Mouse (Mus musculus) liver, embryonic 14.5 days (tissue): ENCODE results near the gene Rps6kc1. TPM values are rescaled to one million over a fixed set of nuclear protein-coding genes. Genes with fewer than 3 reads are reported as not detected.

Experiments
- ATAC-seq: fragments of 200-750 bp; cut with Nextera tagmentation; 2 replicates; pipeline ENCODE4 v1.8.0; 2017; ENCODE audit warnings: moderate number of reproducible peaks, mild to moderate bottlenecking, moderate library complexity; ENCODE audit not compliant: insufficient read depth
- DNase-seq, 3 experiments: peaks; one replicate each; pipeline ENCODE4 v3.0.0-alpha.2; 2012 to 2013; ENCODE audit warnings: low read depth in 3 of 3, low spot score in 3 of 3
- H3K27ac ChIP-seq: fragments of 300-500 bp; sonication (generic); 2 replicates; pipeline ENCODE4 v1.5.1; 2014; ENCODE audit warnings: moderate library complexity, mild to moderate bottlenecking, control low read depth, inconsistent platforms
- H3K27me3 ChIP-seq: fragments of 300-500 bp; sonication (generic); 2 replicates; pipeline ENCODE4 v1.6.1; 2014; ENCODE audit warnings: mild to moderate bottlenecking, low read length, moderate library complexity; ENCODE audit not compliant: control insufficient read depth, insufficient read depth
- H3K36me3 ChIP-seq: fragments of 300-500 bp; sonication (generic); replicated peaks from 2 replicates; pipeline ENCODE4 v1.6.1; 2014; ENCODE audit warnings: low read depth; ENCODE audit not compliant: control insufficient read depth, insufficient read depth
- H3K4me1 ChIP-seq, 2 experiments: fragments of 200-500 bp in 1 of 2; fragments of 300-500 bp in 1 of 2; sonication (generic) in 1 of 2; replicated peaks; 2 replicates each; pipeline ENCODE4 v1.6.1; 2012 to 2014; ENCODE audit warnings: antibody characterized with exemption in 1 of 2, inconsistent platforms in 1 of 2, low read length in 1 of 2; ENCODE audit not compliant: control insufficient read depth in 2 of 2, insufficient read depth in 2 of 2
- H3K4me2 ChIP-seq: fragments of 300-500 bp; sonication (generic); 2 replicates; pipeline ENCODE4 v1.6.1; 2014; ENCODE audit warnings: low read depth, mild to moderate bottlenecking, control low read depth, moderate library complexity
- H3K4me3 ChIP-seq, 2 experiments: fragments of 200-500 bp in 1 of 2; fragments of 300-500 bp in 1 of 2; sonication (generic) in 1 of 2; 2 replicates each; pipeline ENCODE4 v1.5.1; 2012 to 2014; ENCODE audit warnings: low read depth in 2 of 2, low read length in 2 of 2, mild to moderate bottlenecking in 2 of 2, control low read depth in 1 of 2, inconsistent platforms in 1 of 2, moderate library complexity in 1 of 2; ENCODE audit not compliant: insufficient read depth in 1 of 2
- H3K9ac ChIP-seq: fragments of 300-500 bp; sonication (generic); replicated peaks from 2 replicates; pipeline ENCODE4 v1.6.1; 2014; ENCODE audit warnings: mild to moderate bottlenecking, control low read depth, moderate library complexity
- H3K9me3 ChIP-seq: fragments of 300-500 bp; sonication (generic); 2 replicates; pipeline ENCODE4 v1.6.1; 2016; ENCODE audit warnings: low read length, mixed read lengths; ENCODE audit not compliant: control insufficient read depth
- CTCF ChIP-seq: IDR thresholded peaks from 2 replicates; pipeline ENCODE4 v1.5.1; 2016; ENCODE audit warnings: antibody characterized with exemption, low read depth, control low read depth
- EP300 ChIP-seq: IDR thresholded peaks from 2 replicates; pipeline ENCODE4 v1.6.1; 2016; ENCODE audit warnings: antibody characterized with exemption, low read depth
- WGBS: fragments of 180-500 bp; shearing (Covaris S2); extraction: QIAGEN DNeasy Blood & Tissue Kit; methylation state at CpG from one replicate; pipeline ENCODE4 v1.1.7; 2014; ENCODE audit not compliant: insufficient replicate concordance; 5-methylcytosine and 5-hydroxymethylcytosine counted together
- polyA plus RNA-seq, 2 experiments: library from polyadenylated mRNA; depleted of rRNA in 1 of 2; stranded (reverse) in 1 of 2; unstranded in 1 of 2; fragments of >200 nt; fragmentation: Nextera tagmentation in 1 of 2; extraction: Ambion mirVana in 1 of 2; gene quantifications; 2 replicates each; pipeline versions ENCODE4 v1.2.1 to v1.2.3; 2012 to 2014

Gene Rps6kc1
- polyA plus RNA-seq, 2 experiments, result 1.9 to 3.5 TPM

DNA sequence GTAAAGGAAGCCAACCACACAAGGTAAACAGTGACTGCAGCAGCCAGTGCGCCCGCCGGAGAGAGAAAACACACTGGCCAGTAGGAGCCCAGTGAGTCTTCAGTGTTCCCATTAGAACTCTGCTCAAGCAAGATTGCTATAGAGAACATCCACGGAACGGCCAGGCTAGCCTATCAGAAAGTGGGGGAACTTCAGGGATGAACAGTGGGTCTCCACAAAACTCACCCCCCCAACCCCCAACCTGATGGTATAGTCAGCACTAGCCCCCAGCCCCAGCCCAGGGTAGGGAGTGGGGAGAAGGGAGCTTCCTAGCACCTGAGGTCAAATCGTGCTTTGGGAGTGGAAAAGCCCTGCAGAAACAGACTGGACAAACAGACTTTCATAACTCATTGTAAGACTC lies 258.5 kb downstream of the Rps6kc1 start:
- no peaks in the 10 kb centered on the region for H3K9me3 ChIP-seq
- no peak overlapping the region for H3K4me3 ChIP-seq
- H3K27ac ChIP-seq, result no peak overlapping the region
- WGBS, result 68% methylated on average over 6 of the region's 6 CpGs
- H3K9ac ChIP-seq, result no peak overlapping the region
- H3K4me1 ChIP-seq, result no peaks in the 10 kb centered on the region
- H3K36me3 ChIP-seq, result no peaks in the 10 kb centered on the region
- ATAC-seq (no peak), DNase-seq (no peak)
- TF ChIP-seq CTCF, result no peak
- TF ChIP-seq EP300, result no peak
- H3K27me3 ChIP-seq, result no peaks in the 10 kb centered on the region
- no peak overlapping the region for H3K4me2 ChIP-seq

Other genes with a start within 250 kb of the Rps6kc1 start
- gene Angel2, start 13.3 kb upstream of the Rps6kc1 start, polyA plus RNA-seq (2012; rRNA removed), result 8.2 and 11.8 TPM in 2 replicates
- 15.1 and 15.3 TPM in 2 replicates for gene Angel2, start 13.3 kb upstream of the Rps6kc1 start, polyA plus RNA-seq (2014; fragmentation: Nextera tagmentation; extraction: Ambion mirVana)
- gene Vash2, start 67.5 kb upstream of the Rps6kc1 start, polyA plus RNA-seq (2012; rRNA removed), result 0.40 and 0.52 TPM in 2 replicates
- gene Vash2, start 67.5 kb upstream of the Rps6kc1 start, polyA plus RNA-seq (2014; fragmentation: Nextera tagmentation; extraction: Ambion mirVana), result 0.39 and 0.81 TPM in 2 replicates
- gene Flvcr1, start 114.4 kb upstream of the Rps6kc1 start, polyA plus RNA-seq (2012; rRNA removed), result 4.5 and 6.4 TPM in 2 replicates
- gene Flvcr1, start 114.4 kb upstream of the Rps6kc1 start, polyA plus RNA-seq (2014; fragmentation: Nextera tagmentation; extraction: Ambion mirVana), result 4.5 and 4.9 TPM in 2 replicates
- gene Spata45, start 124.9 kb upstream of the Rps6kc1 start, polyA plus RNA-seq (2012; rRNA removed), result not detected in 2 replicates
- gene Spata45, start 124.9 kb upstream of the Rps6kc1 start, polyA plus RNA-seq (2014; fragmentation: Nextera tagmentation; extraction: Ambion mirVana), result not detected in 2 replicates
- 4.6 and 6.5 TPM in 2 replicates for gene Tatdn3, start 151.2 kb upstream of the Rps6kc1 start, polyA plus RNA-seq (2012; rRNA removed)
- 8.5 and 8.7 TPM in 2 replicates for gene Tatdn3, start 151.2 kb upstream of the Rps6kc1 start, polyA plus RNA-seq (2014; fragmentation: Nextera tagmentation; extraction: Ambion mirVana)
- gene Nsl1, start 151.2 kb upstream of the Rps6kc1 start, polyA plus RNA-seq (2012; rRNA removed), result 5.3 and 11.2 TPM in 2 replicates
- 8.8 and 11.6 TPM in 2 replicates for gene Nsl1, start 151.2 kb upstream of the Rps6kc1 start, polyA plus RNA-seq (2014; fragmentation: Nextera tagmentation; extraction: Ambion mirVana)
- 1.6 and 1.8 TPM in 2 replicates for gene Batf3, start 186.1 kb upstream of the Rps6kc1 start, polyA plus RNA-seq (2012; rRNA removed)
- 1.5 and 2.4 TPM in 2 replicates for gene Batf3, start 186.1 kb upstream of the Rps6kc1 start, polyA plus RNA-seq (2014; fragmentation: Nextera tagmentation; extraction: Ambion mirVana)